Mouse (Mus musculus) gastrocnemius, postnatal 14 days (tissue): ENCODE measurements around the gene Prl3c1. TPM values are rescaled to one million over a fixed set of nuclear protein-coding genes. Genes with fewer than 3 reads are reported as not detected.
"Not testable (repeated sequence)": the region's sequence is repeated elsewhere in the genome, so short reads cannot be mapped to it uniquely, and the experiment has no call there.

Source experiments
- DNase-seq: peaks from one replicate; pipeline ENCODE4 v3.0.0; 2021; ENCODE audit warnings: mixed read lengths
- intact Hi-C: fragments of 180-260 bp; cut with DNase I; formaldehyde crosslinking; loops from one replicate; pipeline ENCODE4 v1.15.1; 2025; ENCODE audit warnings: low total_unique reads
- long read RNA-seq, 2 experiments: library from polyadenylated mRNA; stranded (forward); transcript quantifications; one replicate each; pipeline ENCODE4 v2.0.0; 2021
- total RNA-seq, 2 experiments: library from RNA; stranded (reverse); gene quantifications; 2 replicates each; pipeline ENCODE4 v1.2.3; 2021

Prl3c1 gene
- not detected for total RNA-seq
- long read RNA-seq, experiment 1: 0 reads
- long read RNA-seq, experiment 2: 0 reads

DNA sequence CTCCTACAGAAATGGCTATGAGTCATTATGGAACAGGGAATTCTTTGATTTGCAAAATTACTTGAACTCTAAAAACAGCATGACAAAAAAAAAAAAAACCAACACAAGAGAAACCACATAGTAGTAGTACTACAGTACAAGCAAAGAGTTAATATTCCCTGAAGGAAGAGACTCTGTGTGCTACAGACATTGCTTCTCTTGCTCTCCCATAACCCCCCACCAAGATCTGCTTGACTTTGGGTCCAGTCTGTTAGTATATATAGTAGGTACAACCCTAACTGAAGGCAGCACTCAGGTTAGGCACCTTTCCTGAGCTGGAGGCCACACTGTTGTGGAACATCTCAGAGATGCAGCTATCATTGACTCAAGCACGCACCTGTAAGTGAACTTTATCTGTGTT lies at the start of gene Prl3c1:
TSS of gene Prl3c1 (plus strand) at position 301 of the 400 bp plus-strand sequence.
- DNase-seq: no peak
- intact Hi-C loops: no loop called here

DNA sequence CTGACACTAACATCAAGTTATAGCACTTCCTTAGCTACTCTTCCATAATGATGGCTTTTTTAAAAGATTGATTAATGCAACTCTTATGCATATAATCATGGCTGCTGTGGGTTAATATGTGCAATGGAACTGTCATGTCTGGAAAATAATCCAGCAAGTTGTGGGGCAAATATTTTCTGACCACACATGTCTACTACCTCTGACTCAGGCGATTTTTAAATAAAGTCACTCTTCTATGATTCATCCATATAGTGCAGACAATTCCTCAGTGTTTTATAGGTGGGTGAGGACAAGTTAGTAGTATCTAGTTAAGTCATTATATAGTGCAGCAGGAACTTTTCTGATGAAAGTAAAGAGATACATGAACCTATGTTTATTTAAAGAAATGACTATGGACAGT lies 48.2 kb upstream of the Prl3c1 start:
- intact Hi-C loops: no loop called here
- DNase-seq: no peak

DNA sequence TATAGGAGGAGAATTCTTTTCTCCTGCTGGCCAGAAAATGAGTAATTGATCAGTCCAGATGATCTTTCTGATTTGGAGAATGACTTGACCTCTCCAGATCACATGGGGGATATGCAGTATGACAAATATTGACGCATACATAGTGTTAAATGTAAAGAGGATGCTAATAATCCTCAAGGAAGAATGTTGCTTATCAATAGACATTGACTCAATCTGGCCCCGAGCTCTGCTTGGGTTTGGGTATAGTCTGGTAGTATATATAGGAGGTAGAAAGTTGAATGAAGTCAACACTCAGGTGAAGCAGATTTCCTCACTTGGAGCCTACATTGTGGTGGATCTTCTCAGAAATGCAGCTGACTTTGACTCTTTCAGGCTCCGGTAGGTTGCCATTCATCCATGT lies 40.0 kb upstream of the Prl3c1 start, which contains the start of gene Prl3d3:
TSS of gene Prl3d3 (plus strand) at position 301 of the 400 bp plus-strand sequence.
- intact Hi-C loops, DNase-seq: not testable (repeated sequence)

DNA sequence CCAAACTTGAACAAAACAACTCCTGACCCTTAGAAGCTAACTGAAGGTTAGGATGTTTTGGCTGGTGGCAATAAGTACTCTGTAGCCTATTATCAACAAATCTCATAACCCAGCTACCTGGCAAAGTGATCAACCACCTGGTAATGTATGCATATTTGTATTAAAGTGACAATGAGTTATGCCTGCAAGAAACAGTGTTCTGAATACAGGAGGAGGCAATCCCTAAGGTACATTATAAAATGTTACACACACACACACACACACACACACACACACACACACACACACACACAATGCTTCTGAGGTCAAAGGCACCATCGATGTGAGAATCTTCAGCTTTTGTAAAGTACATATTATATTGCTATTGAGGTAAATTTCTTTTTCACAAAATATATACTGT lies 45.1 kb downstream of the Prl3c1 start, which contains the start of gene Prl3b1:
TSS of gene Prl3b1 (plus strand) at position 301 of the 400 bp plus-strand sequence.
- intact Hi-C loops: no loop called here
- no peak for DNase-seq

Other genes with a start within 250 kb of the Prl3c1 start
- gene Prl, start 139.1 kb upstream of the Prl3c1 start, total RNA-seq: not detected
- not detected for gene Prl3d1, start 102.5 kb upstream of the Prl3c1 start, total RNA-seq
- not detected for gene Prl3d2, start 75.0 kb upstream of the Prl3c1 start, total RNA-seq
- gene Prl3d3, start 39.9 kb upstream of the Prl3c1 start, total RNA-seq: not detected
- not detected for gene Prl3b1, start 45.2 kb downstream of the Prl3c1 start, total RNA-seq
- not detected for gene Prl3a1, start 62.8 kb downstream of the Prl3c1 start, total RNA-seq
- gene Prl6a1, start 116.0 kb downstream of the Prl3c1 start, total RNA-seq: not detected
- gene Prl8a2, start 149.0 kb downstream of the Prl3c1 start, total RNA-seq: not detected
- not detected for gene Prl2b1, start 194.2 kb downstream of the Prl3c1 start, total RNA-seq
- gene Prl8a6, start 242.0 kb downstream of the Prl3c1 start, total RNA-seq: not detected